Mouse (Mus musculus) embryonic fibroblast, embryonic 13.5 days (primary cell): ENCODE results near the gene Rab40c. TPM values are rescaled to one million over a fixed set of nuclear protein-coding genes. Genes with fewer than 3 reads are reported as not detected.

Experiments used
- H3K27ac ChIP-seq: 2 replicates; pipeline ENCODE4 v1.5.1; 2012; ENCODE audit warnings: low read length, control low read depth, inconsistent platforms; ENCODE audit not compliant: insufficient read depth
- H3K4me1 ChIP-seq: 2 replicates; pipeline ENCODE4 v1.6.1; 2011; ENCODE audit warnings: low read length; ENCODE audit not compliant: control insufficient read depth, insufficient read depth
- H3K4me3 ChIP-seq: 2 replicates; pipeline ENCODE4 v1.5.1; 2011; ENCODE audit warnings: mild to moderate bottlenecking, control low read depth, low read length; ENCODE audit not compliant: insufficient read depth
- CTCF ChIP-seq: IDR thresholded peaks from 2 replicates; pipeline ENCODE4 v1.5.1; 2011; ENCODE audit warnings: mild to moderate bottlenecking, control low read depth, low read length, moderate library complexity, borderline replicate concordance; ENCODE audit not compliant: insufficient read depth
- POLR2A ChIP-seq: IDR thresholded peaks from 2 replicates; pipeline ENCODE4 v1.6.1; 2011; ENCODE audit warnings: low read depth, mild to moderate bottlenecking, control low read depth, low read length, moderate library complexity
- polyA plus RNA-seq: library from polyadenylated mRNA; stranded (reverse); fragments of >200 nt; gene quantifications from 2 replicates; pipeline ENCODE4 v1.2.4, GENCODE M21; 2011; ENCODE audit warnings: low read depth; ENCODE audit not compliant: missing spikeins, insufficient read length

Gene Rab40c
- polyA plus RNA-seq, 1 experiment = 21.5 TPM

GRCm38 (mm10) chr17:25956201-25956600 is 36.7 kb upstream of the Rab40c start:
- Histone ChIP-seq H3K27ac (no peak overlapping the region), H3K4me1 (no peaks in the 10 kb centered on the region)
- TF ChIP-seq CTCF = no peak
- TF ChIP-seq POLR2A = no peak

GRCm38 (mm10) chr17:25955736-25956135 is 36.2 kb upstream of the Rab40c start:
- H3K27ac ChIP-seq = no peak overlapping the region
- no peak overlapping the region for H3K4me3 ChIP-seq
- no peaks in the 10 kb centered on the region for H3K4me1 ChIP-seq
- no peak for TF ChIP-seq POLR2A
- TF ChIP-seq CTCF = no peak

More at GRCm38 (mm10) chr17:25956201-25956600, 36.7 kb upstream of the Rab40c start:
- no peak overlapping the region for H3K4me3 ChIP-seq

GRCm38 (mm10) chr17:25954671-25955070 is 35.1 kb upstream of the Rab40c start:
- no peak overlapping the region for H3K4me3 ChIP-seq
- no peaks in the 10 kb centered on the region for H3K4me1 ChIP-seq
- H3K27ac ChIP-seq = no peak overlapping the region
- no peak for TF ChIP-seq POLR2A
- TF ChIP-seq CTCF = no peak

GRCm38 (mm10) chr17:25953161-25953560 is 33.6 kb upstream of the Rab40c start:
- H3K4me1 ChIP-seq = no peaks in the 10 kb centered on the region
- TF ChIP-seq POLR2A = no peak
- no peak for TF ChIP-seq CTCF
- no peak overlapping the region for H3K4me3 ChIP-seq
- H3K27ac ChIP-seq = no peak overlapping the region

- Histone ChIP-seq H3K4me3 (peak within 1 kb of the TSS; percentile 30), H3K27ac (no peak within 1 kb of the TSS), H3K4me1 (no peaks in the 10 kb centered on the region)
- no peak for TF ChIP-seq CTCF
- TF ChIP-seq POLR2A = no peak
Observed at GRCm38 (mm10) chr17:25951803-25952623, 32.5 kb upstream of the Rab40c start, which contains the start of gene A930017K11Rik. TSS of gene A930017K11Rik (minus strand) at chr17:25952565.

- TF ChIP-seq POLR2A (no peak), CTCF (no peak)
- peak overlapping the region; percentile 30 for H3K4me3 ChIP-seq
- no peak overlapping the region for H3K27ac ChIP-seq
- no peaks in the 10 kb centered on the region for H3K4me1 ChIP-seq
Observed at GRCm38 (mm10) chr17:25951225-25951802, 31.8 kb upstream of the Rab40c start.

GRCm38 (mm10) chr17:25950706-25951105 is 31.2 kb upstream of the Rab40c start:
- TF ChIP-seq CTCF (no peak), POLR2A (no peak)
- Histone ChIP-seq H3K27ac (no peak overlapping the region), H3K4me3 (no peak overlapping the region), H3K4me1 (no peaks in the 10 kb centered on the region)

- Histone ChIP-seq H3K27ac (no peak overlapping the region), H3K4me3 (no peak overlapping the region), H3K4me1 (no peaks in the 10 kb centered on the region)
- TF ChIP-seq CTCF (no peak), POLR2A (no peak)
Observed at GRCm38 (mm10) chr17:25949981-25950380, 30.5 kb upstream of the Rab40c start.

- no peak overlapping the region for H3K27ac ChIP-seq
- no peak for TF ChIP-seq POLR2A
- no peak for TF ChIP-seq CTCF
- no peak overlapping the region for H3K4me3 ChIP-seq
- H3K4me1 ChIP-seq = no peaks in the 10 kb centered on the region
Observed at GRCm38 (mm10) chr17:25948051-25948450, 28.5 kb upstream of the Rab40c start.

- no peak overlapping the region for H3K27ac ChIP-seq
- no peak overlapping the region for H3K4me3 ChIP-seq
- no peak for TF ChIP-seq CTCF
- no peak for TF ChIP-seq POLR2A
- no peaks in the 10 kb centered on the region for H3K4me1 ChIP-seq
Observed at GRCm38 (mm10) chr17:25947576-25947975, 28.0 kb upstream of the Rab40c start.
